Mouse (Mus musculus): ENCODE results near the gene Eef1akmt3. TPM values are rescaled to one million over a fixed set of nuclear protein-coding genes. Genes with fewer than 3 reads are reported as not detected.
"Not testable (repeated sequence)": the region's sequence is repeated elsewhere in the genome, so short reads cannot be mapped to it uniquely, and the experiment has no call there.

The Eef1akmt3 gene
- total RNA-seq, 2 experiments from 2014 or later, result 0.27 to 0.43 TPM

- intact Hi-C loops (cut with DNase I; ENCODE audit: low total_unique reads); DNase-seq: not testable (repeated sequence)
Observed at GRCm38 (mm10) chr10:127072270-127072669, 31.0 kb upstream of the Eef1akmt3 start.

GRCm38 (mm10) chr10:127071203-127071602, 29.9 kb upstream of the Eef1akmt3 start:
- intact Hi-C loops (cut with DNase I; ENCODE audit: low total_unique reads), result no loop called here
- no peak for DNase-seq

- DNase-seq, result peak; percentile 89
- intact Hi-C loops (cut with DNase I; ENCODE audit: low total_unique reads), result no loop called here
Observed at GRCm38 (mm10) chr10:127070190-127071121, 29.1 kb upstream of the Eef1akmt3 start, which contains the start of gene Tspan31. Gene Tspan31 (minus strand): TSS chr10:127070264.

- intact Hi-C loops (cut with DNase I; ENCODE audit: low total_unique reads), result no loop called here
Observed at GRCm38 (mm10) chr10:127069281-127070189, 28.2 kb upstream of the Eef1akmt3 start.

GRCm38 (mm10) chr10:127068360-127069038, 27.2 kb upstream of the Eef1akmt3 start:
- intact Hi-C loops (cut with DNase I; ENCODE audit: low total_unique reads), result no loop called here
- no peak for DNase-seq

More at GRCm38 (mm10) chr10:127069281-127070189, 28.2 kb upstream of the Eef1akmt3 start:
- DNase-seq, result no peak

- DNase-seq, result no peak
- intact Hi-C loops (cut with DNase I; ENCODE audit: low total_unique reads), result no loop called here
Observed at GRCm38 (mm10) chr10:127066519-127067018, 25.3 kb upstream of the Eef1akmt3 start.

GRCm38 (mm10) chr10:127065981-127066380, 24.7 kb upstream of the Eef1akmt3 start:
- intact Hi-C loops (cut with DNase I; ENCODE audit: low total_unique reads), result no loop called here
- DNase-seq, result no peak

GRCm38 (mm10) chr10:127063913-127064870, 22.9 kb upstream of the Eef1akmt3 start:
- intact Hi-C loops (cut with DNase I; ENCODE audit: low total_unique reads), result no loop called here
- no peak for DNase-seq

- DNase-seq, result peak; percentile 98
- intact Hi-C loops (cut with DNase I; ENCODE audit: low total_unique reads), result no loop called here
Observed at GRCm38 (mm10) chr10:127063239-127063872, 22.0 kb upstream of the Eef1akmt3 start, which contains the start of gene Cdk4. Gene Cdk4 (plus strand): TSS chr10:127063534.

GRCm38 (mm10) chr10:127062503-127062902, 21.2 kb upstream of the Eef1akmt3 start:
- intact Hi-C loops (cut with DNase I; ENCODE audit: low total_unique reads), result no loop called here

GRCm38 (mm10) chr10:127062101-127062500, 20.8 kb upstream of the Eef1akmt3 start:
- DNase-seq; intact Hi-C loops (cut with DNase I; ENCODE audit: low total_unique reads): not testable (repeated sequence)

More at GRCm38 (mm10) chr10:127062503-127062902, 21.2 kb upstream of the Eef1akmt3 start:
- DNase-seq, result no peak

GRCm38 (mm10) chr10:127061513-127061912, 20.2 kb upstream of the Eef1akmt3 start:
- intact Hi-C loops (cut with DNase I; ENCODE audit: low total_unique reads), result no loop called here
- no peak for DNase-seq

- intact Hi-C loops (cut with DNase I; ENCODE audit: low total_unique reads), result no loop called here
- DNase-seq, result no peak
Observed at GRCm38 (mm10) chr10:127061085-127061484, 19.8 kb upstream of the Eef1akmt3 start.

- DNase-seq, result peak; percentile 43
- intact Hi-C loops (cut with DNase I; ENCODE audit: low total_unique reads), result no loop called here
Observed at GRCm38 (mm10) chr10:127059968-127060916, 18.9 kb upstream of the Eef1akmt3 start, which contains the start of gene March9. Gene March9 (minus strand): TSS chr10:127060184.

- intact Hi-C loops (cut with DNase I; ENCODE audit: low total_unique reads), result no loop called here
- DNase-seq, result no peak
Observed at GRCm38 (mm10) chr10:127059174-127059967, 18.1 kb upstream of the Eef1akmt3 start.

GRCm38 (mm10) chr10:127058708-127059107, 17.4 kb upstream of the Eef1akmt3 start:
- intact Hi-C loops (cut with DNase I; ENCODE audit: low total_unique reads), result no loop called here
- DNase-seq, result no peak

All from gastrocnemius, postnatal 14 days (tissue).